Mouse (Mus musculus): ENCODE measurements around the gene Cmas. TPM values are rescaled to one million over a fixed set of nuclear protein-coding genes. Genes with fewer than 3 reads are reported as not detected.

The Cmas gene
- polyA plus RNA-seq, 1 experiment from 2014 or later = 102 TPM

DNA sequence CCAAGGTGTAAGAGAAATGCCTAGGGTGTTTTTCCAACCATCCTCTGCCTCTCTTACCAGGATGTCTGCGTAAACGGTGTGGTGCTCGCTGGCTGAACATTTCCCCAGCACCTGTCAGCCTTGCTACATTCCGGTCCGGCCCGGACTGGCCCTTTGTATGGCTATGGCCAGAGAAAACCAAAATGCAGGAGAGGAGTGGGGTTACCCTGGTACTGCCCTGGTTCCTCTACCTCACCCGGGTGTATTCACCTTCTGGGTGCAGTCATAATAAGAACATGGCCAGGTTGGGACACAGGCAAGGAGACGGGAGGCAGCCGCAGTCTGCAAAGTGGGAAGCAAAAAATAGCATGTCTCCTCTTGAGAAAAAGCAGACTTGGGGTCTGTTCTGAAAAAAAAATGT lies 38.6 kb downstream of the Cmas start:
- H3K9me3 ChIP-seq (ENCODE audit: control insufficient read depth, low read length) = no peaks in the 10 kb centered on the region
- no peaks in the 10 kb centered on the region for H3K27me3 ChIP-seq (ENCODE audit: control insufficient read depth, insufficient read depth, low read length)
- no peak overlapping the region for H3K9ac ChIP-seq (ENCODE audit: low read length)
- no peak overlapping the region for H3K4me2 ChIP-seq (ENCODE audit: low read length)
- peaks cover 3 to 4% of the 10 kb centered on the region in 2 experiments; a peak in 2 of 4 replicates for H3K4me1 ChIP-seq (ENCODE audit: control insufficient read depth in 2 of 2, insufficient read depth in 2 of 2, low read length in 2 of 2)
- no peaks in the 10 kb centered on the region for H3K36me3 ChIP-seq (ENCODE audit: control insufficient read depth, insufficient read depth, low read length)
- 72% methylated on average over 9 of the region's 9 CpGs for WGBS
- no peak overlapping the region for H3K27ac ChIP-seq (replicated peaks in 1 of 2; ENCODE audit: control insufficient read depth in 1 of 2, insufficient read depth in 1 of 2, low read depth in 2 of 2, low read length in 2 of 2)
- ATAC-seq (ENCODE audit: insufficient number of reproducible peaks, insufficient read depth, low FRiP score, low read depth) = no peak
- H3K4me3 ChIP-seq (ENCODE audit: control insufficient read depth in 1 of 2, insufficient read depth in 1 of 2, low read depth in 1 of 2, low read length in 2 of 2) = no peak overlapping the region

DNA sequence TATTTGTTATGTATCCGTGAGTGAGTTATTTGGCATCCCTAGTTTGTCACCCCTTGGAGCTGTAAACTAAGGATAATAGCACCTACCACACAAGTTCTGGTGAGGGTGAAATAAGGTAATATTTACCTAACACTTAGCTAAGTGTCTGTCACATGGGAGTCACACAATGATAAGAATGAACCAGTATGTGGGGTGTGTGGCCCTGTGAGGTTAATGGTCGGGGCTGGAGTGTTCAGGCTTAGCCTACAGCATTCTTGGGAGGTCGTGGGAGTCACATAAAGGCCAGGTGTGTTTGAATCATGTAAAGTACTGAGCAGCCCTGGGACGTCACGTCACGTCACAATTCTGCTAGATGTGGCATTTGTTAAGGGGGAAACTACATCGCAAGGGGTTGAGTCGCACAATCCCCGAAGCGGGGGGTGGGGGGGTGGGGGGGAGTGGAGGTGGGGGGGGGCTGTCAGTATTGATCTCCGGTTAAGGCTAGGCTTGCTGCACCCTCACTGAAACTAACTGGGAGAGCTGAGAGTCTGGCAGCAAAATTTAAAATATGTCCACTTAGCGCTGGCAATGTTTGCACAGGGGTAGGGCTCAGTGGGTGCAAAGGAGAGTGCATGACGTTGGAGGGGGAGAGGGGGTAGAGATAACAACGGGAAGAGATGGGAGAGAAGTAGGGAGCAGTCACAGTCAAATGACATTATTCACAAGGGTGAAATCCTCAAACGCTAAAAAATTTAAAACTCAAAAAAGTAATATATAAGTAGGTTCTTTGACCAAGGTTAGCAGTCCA lies 39.4 kb downstream of the Cmas start:
- WGBS = 68% methylated on average over 15 of the region's 15 CpGs
- Histone ChIP-seq H3K9me3 (ENCODE audit: control insufficient read depth, low read length) (no peaks in the 10 kb centered on the region), H3K27me3 (ENCODE audit: control insufficient read depth, insufficient read depth, low read length) (no peaks in the 10 kb centered on the region), H3K27ac (replicated peaks in 1 of 2; ENCODE audit: control insufficient read depth in 1 of 2, insufficient read depth in 1 of 2, low read depth in 2 of 2, low read length in 2 of 2) (no peak overlapping the region), H3K4me1 (ENCODE audit: control insufficient read depth in 2 of 2, insufficient read depth in 2 of 2, low read length in 2 of 2) (peaks cover 3 to 4% of the 10 kb centered on the region in 2 experiments; a peak in 2 of 4 replicates), H3K4me3 (ENCODE audit: control insufficient read depth in 1 of 2, insufficient read depth in 1 of 2, low read depth in 1 of 2, low read length in 2 of 2) (no peak overlapping the region), H3K4me2 (ENCODE audit: low read length) (no peak overlapping the region), H3K9ac (ENCODE audit: low read length) (no peak overlapping the region), H3K36me3 (ENCODE audit: control insufficient read depth, insufficient read depth, low read length) (no peaks in the 10 kb centered on the region)
- no peak for ATAC-seq (ENCODE audit: insufficient number of reproducible peaks, insufficient read depth, low FRiP score, low read depth)

DNA sequence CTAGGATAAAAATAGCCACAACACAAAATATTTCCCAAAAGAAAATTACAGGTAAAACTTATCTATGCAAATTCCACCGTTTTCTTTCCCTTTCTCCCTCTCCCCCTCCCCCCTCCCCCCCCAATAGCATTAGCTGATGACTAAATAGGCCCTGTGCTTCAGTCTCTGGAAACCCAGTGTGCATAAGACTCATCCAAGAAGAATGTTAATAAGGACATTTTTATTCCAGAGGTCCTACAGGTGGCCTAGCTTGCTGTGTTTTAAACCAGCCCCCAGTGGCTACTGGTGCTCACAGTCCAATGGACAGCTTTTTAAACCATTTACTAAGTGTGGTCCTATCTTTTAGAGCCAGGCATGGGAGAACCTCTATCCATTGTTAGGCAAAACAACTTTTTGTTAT lies 41.5 kb downstream of the Cmas start:
- no peak overlapping the region for H3K4me3 ChIP-seq (ENCODE audit: control insufficient read depth in 1 of 2, insufficient read depth in 1 of 2, low read depth in 1 of 2, low read length in 2 of 2)
- WGBS = 76% methylated on average over 1 of the region's 1 CpGs
- ATAC-seq (ENCODE audit: insufficient number of reproducible peaks, insufficient read depth, low FRiP score, low read depth) = no peak

DNA sequence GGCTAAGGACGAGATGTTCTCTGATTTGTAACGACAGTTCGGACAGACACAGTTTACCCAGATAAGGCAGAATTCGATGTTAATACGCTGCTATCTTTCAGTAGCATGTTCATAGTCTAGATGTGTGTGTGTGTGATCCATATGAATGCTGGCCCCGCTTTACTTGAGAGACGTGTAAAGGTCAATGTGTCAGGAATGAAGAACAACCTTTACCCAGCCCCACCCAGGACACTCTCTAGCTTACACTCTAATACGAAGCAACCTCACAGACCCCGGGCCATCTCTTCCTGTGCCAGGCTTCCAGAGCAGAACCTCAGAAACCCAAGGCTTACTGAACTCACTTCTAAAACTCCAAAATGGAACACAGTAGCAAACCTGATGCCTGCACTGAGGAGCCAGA lies 42.4 kb downstream of the Cmas start:
- Histone ChIP-seq H3K36me3 (ENCODE audit: control insufficient read depth, insufficient read depth, low read length) (no peaks in the 10 kb centered on the region), H3K27me3 (ENCODE audit: control insufficient read depth, insufficient read depth, low read length) (no peaks in the 10 kb centered on the region), H3K9me3 (ENCODE audit: control insufficient read depth, low read length) (no peaks in the 10 kb centered on the region), H3K4me3 (ENCODE audit: control insufficient read depth in 1 of 2, insufficient read depth in 1 of 2, low read depth in 1 of 2, low read length in 2 of 2) (no peak overlapping the region), H3K27ac (replicated peaks in 1 of 2; ENCODE audit: control insufficient read depth in 1 of 2, insufficient read depth in 1 of 2, low read depth in 2 of 2, low read length in 2 of 2) (no peak overlapping the region), H3K4me1 (ENCODE audit: control insufficient read depth in 2 of 2, insufficient read depth in 2 of 2, low read length in 2 of 2) (no peaks in the 10 kb centered on the region; a peak in 1 of 4 replicates), H3K9ac (ENCODE audit: low read length) (no peak overlapping the region), H3K4me2 (ENCODE audit: low read length) (no peak overlapping the region)
- ATAC-seq (ENCODE audit: insufficient number of reproducible peaks, insufficient read depth, low FRiP score, low read depth) = no peak
- WGBS = 81% methylated on average over 9 of the region's 9 CpGs

More for the DNA sequence above, 41.5 kb downstream of the Cmas start:
- Histone ChIP-seq H3K27ac (replicated peaks in 1 of 2; ENCODE audit: control insufficient read depth in 1 of 2, insufficient read depth in 1 of 2, low read depth in 2 of 2, low read length in 2 of 2) (no peak overlapping the region), H3K4me1 (ENCODE audit: control insufficient read depth in 2 of 2, insufficient read depth in 2 of 2, low read length in 2 of 2) (no peaks in the 10 kb centered on the region; a peak in 1 of 4 replicates), H3K9ac (ENCODE audit: low read length) (no peak overlapping the region), H3K9me3 (ENCODE audit: control insufficient read depth, low read length) (no peaks in the 10 kb centered on the region), H3K27me3 (ENCODE audit: control insufficient read depth, insufficient read depth, low read length) (no peaks in the 10 kb centered on the region), H3K4me2 (ENCODE audit: low read length) (no peak overlapping the region), H3K36me3 (ENCODE audit: control insufficient read depth, insufficient read depth, low read length) (no peaks in the 10 kb centered on the region)

DNA sequence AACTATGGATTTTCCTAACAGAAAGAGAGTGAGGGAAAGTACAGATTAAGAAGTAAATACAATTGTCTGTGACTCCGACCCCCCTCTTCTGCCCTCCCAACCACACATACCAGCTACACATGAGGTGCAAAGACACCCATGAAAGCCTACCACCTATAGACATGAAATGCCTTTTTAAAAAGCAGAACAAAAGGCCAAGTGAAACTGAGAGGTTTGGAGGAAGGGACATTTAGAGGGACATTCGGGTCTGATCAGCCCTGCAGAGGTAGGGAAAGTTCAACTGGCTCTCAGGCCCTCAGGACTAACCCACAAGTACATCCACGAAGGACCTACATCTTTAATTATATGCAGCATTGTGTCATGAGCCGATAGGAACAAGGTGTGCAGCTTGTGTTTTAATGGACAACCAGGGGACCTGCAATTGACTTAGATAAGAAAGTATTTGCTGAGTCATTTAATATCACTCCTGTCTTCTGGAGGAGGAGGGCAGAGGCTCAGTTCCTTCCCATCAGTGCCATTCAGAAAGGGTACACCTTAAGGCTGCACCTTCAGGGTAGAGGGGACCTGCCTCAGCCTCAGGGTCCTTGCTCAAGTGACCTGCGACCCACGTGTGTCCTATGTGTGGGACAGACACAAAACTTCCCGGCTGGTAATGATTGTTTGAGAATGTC lies 43.4 kb downstream of the Cmas start:
- Histone ChIP-seq H3K4me2 (ENCODE audit: low read length) (no peak overlapping the region), H3K9ac (ENCODE audit: low read length) (no peak overlapping the region), H3K9me3 (ENCODE audit: control insufficient read depth, low read length) (no peaks in the 10 kb centered on the region), H3K27ac (replicated peaks in 1 of 2; ENCODE audit: control insufficient read depth in 1 of 2, insufficient read depth in 1 of 2, low read depth in 2 of 2, low read length in 2 of 2) (no peak overlapping the region), H3K4me1 (ENCODE audit: control insufficient read depth in 2 of 2, insufficient read depth in 2 of 2, low read length in 2 of 2) (no peaks in the 10 kb centered on the region; a peak in 1 of 4 replicates), H3K36me3 (ENCODE audit: control insufficient read depth, insufficient read depth, low read length) (no peaks in the 10 kb centered on the region), H3K27me3 (ENCODE audit: control insufficient read depth, insufficient read depth, low read length) (no peaks in the 10 kb centered on the region), H3K4me3 (ENCODE audit: control insufficient read depth in 1 of 2, insufficient read depth in 1 of 2, low read depth in 1 of 2, low read length in 2 of 2) (no peak overlapping the region)
- ATAC-seq (ENCODE audit: insufficient number of reproducible peaks, insufficient read depth, low FRiP score, low read depth) = no peak
- 69% methylated on average over 7 of the region's 7 CpGs for WGBS

DNA sequence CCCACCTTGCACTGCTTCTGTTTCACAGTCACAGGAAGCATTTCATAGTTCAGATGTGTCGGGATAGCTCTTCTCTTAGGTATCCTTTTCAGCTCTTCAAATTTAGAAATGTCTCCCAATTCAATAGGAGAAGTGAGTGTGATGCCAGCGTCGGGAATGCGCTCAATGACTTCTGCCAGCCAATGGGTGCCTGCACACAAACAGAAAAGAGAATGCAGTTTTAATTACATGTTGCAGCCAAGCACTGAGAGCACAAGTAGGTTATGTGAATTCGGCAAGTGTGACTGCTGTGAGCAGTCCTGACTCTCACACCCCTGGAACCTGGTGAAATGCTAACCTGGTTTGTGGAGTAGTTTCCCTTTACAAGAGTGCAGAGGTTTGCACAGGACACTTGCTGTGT lies 45.2 kb downstream of the Cmas start:
- H3K36me3 ChIP-seq (ENCODE audit: control insufficient read depth, insufficient read depth, low read length) = no peaks in the 10 kb centered on the region
- H3K4me1 ChIP-seq (ENCODE audit: control insufficient read depth in 2 of 2, insufficient read depth in 2 of 2, low read length in 2 of 2) = no peaks in the 10 kb centered on the region
- H3K27me3 ChIP-seq (ENCODE audit: control insufficient read depth, insufficient read depth, low read length) = no peaks in the 10 kb centered on the region
- 75% methylated on average over 5 of the region's 5 CpGs for WGBS
- H3K9me3 ChIP-seq (ENCODE audit: control insufficient read depth, low read length) = no peaks in the 10 kb centered on the region
- H3K4me3 ChIP-seq (ENCODE audit: control insufficient read depth in 1 of 2, insufficient read depth in 1 of 2, low read depth in 1 of 2, low read length in 2 of 2) = no peak overlapping the region
- ATAC-seq (ENCODE audit: insufficient number of reproducible peaks, insufficient read depth, low FRiP score, low read depth) = no peak
- no peak overlapping the region for H3K9ac ChIP-seq (ENCODE audit: low read length)
- no peak overlapping the region for H3K27ac ChIP-seq (replicated peaks in 1 of 2; ENCODE audit: control insufficient read depth in 1 of 2, insufficient read depth in 1 of 2, low read depth in 2 of 2, low read length in 2 of 2)
- H3K4me2 ChIP-seq (ENCODE audit: low read length) = no peak overlapping the region

DNA sequence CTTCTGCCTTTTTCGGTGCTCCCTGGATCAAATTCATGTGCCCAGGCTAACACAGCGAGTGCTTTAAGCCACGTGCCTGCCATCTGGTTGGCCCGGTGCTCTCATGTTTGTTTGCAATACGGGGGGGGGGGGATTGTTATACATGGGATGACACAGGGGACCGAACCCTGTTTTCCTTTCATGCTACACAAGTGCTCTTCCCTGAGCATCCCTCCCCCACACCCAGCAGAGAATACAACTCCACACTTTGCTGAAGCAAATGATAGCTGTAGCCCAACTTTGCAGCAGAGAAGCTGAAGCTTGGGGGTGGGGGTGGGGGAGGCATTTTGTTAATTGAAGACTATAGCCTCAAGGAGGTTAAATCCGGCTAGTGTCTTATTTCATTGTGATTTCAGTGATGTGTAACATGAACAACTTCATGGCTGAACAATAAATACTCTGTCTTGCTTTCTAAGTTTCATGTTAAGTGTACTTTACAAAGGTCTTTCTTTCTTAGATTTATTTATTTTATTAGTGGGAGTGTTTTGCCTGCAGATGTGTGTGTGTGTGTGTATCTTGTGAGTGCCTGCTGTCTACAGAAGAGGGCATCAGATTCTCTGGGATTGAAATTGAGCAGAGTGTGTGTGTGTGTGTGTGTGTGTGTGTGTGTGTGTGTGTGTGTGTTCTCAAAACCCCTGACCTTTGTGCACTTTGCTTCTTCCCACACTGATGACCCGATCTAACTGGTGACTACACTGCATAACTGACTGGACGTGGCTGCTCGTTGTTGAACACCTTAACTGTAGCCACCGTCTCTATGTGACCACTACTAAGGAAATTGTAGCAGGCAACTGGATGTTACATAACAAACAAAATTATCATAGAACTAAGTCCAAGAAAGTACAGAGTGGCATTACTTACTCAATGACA lies 46.4 kb downstream of the Cmas start:
- Histone ChIP-seq H3K27me3 (ENCODE audit: control insufficient read depth, insufficient read depth, low read length) (no peaks in the 10 kb centered on the region), H3K4me3 (ENCODE audit: control insufficient read depth in 1 of 2, insufficient read depth in 1 of 2, low read depth in 1 of 2, low read length in 2 of 2) (no peak overlapping the region), H3K36me3 (ENCODE audit: control insufficient read depth, insufficient read depth, low read length) (no peaks in the 10 kb centered on the region), H3K9me3 (ENCODE audit: control insufficient read depth, low read length) (no peaks in the 10 kb centered on the region), H3K4me2 (ENCODE audit: low read length) (no peak overlapping the region), H3K27ac (replicated peaks in 1 of 2; ENCODE audit: control insufficient read depth in 1 of 2, insufficient read depth in 1 of 2, low read depth in 2 of 2, low read length in 2 of 2) (no peak overlapping the region), H3K4me1 (ENCODE audit: control insufficient read depth in 2 of 2, insufficient read depth in 2 of 2, low read length in 2 of 2) (no peaks in the 10 kb centered on the region), H3K9ac (ENCODE audit: low read length) (no peak overlapping the region)
- ATAC-seq (ENCODE audit: insufficient number of reproducible peaks, insufficient read depth, low FRiP score, low read depth) = no peak
- WGBS = 61% methylated on average over 11 of the region's 11 CpGs

All from heart, embryonic 14.5 days (tissue).